Mouse (Mus musculus) forebrain, embryonic 13.5 days (tissue): ENCODE measurements at regions not wholly inside any gene's neighbourhood (a gene's known extent, or its start where the extent isn't known, plus 50 kb on each side); places are given as distances from the start of the nearest gene placed in this dataset.

Experiments
- ATAC-seq: fragments of 200-750 bp; cut with Nextera tagmentation; 2 replicates; pipeline ENCODE4 v1.8.0; 2017
- H3K27ac ChIP-seq: fragments of 300-500 bp; sonication (generic); 2 replicates; pipeline ENCODE4 v1.5.1; 2015; ENCODE audit warnings: inconsistent platforms, mild to moderate bottlenecking, moderate library complexity
- H3K27me3 ChIP-seq: fragments of 300-500 bp; sonication (generic); 2 replicates; pipeline ENCODE4 v1.6.1; 2015; ENCODE audit warnings: mild to moderate bottlenecking, inconsistent platforms
- H3K36me3 ChIP-seq: fragments of 300-500 bp; sonication (generic); 2 replicates; pipeline ENCODE4 v1.6.1; 2015; ENCODE audit warnings: mild to moderate bottlenecking, inconsistent platforms; ENCODE audit not compliant: poor library complexity, severe bottlenecking
- H3K4me1 ChIP-seq: fragments of 300-500 bp; sonication (generic); 2 replicates; pipeline ENCODE4 v1.6.1; 2015; ENCODE audit warnings: inconsistent platforms
- H3K4me2 ChIP-seq: fragments of 300-500 bp; sonication (generic); 2 replicates; pipeline ENCODE4 v1.6.1; 2015; ENCODE audit warnings: inconsistent platforms, mild to moderate bottlenecking, moderate library complexity
- H3K4me3 ChIP-seq: fragments of 300-500 bp; sonication (generic); 2 replicates; pipeline ENCODE4 v1.5.1; 2015; ENCODE audit warnings: mild to moderate bottlenecking, inconsistent platforms
- H3K9ac ChIP-seq: fragments of 300-500 bp; sonication (generic); 2 replicates; pipeline ENCODE4 v1.6.1; 2015; ENCODE audit warnings: mild to moderate bottlenecking, inconsistent platforms
- H3K9me3 ChIP-seq: fragments of 300-500 bp; sonication (generic); replicated peaks from 2 replicates; pipeline ENCODE4 v1.6.1; 2016; ENCODE audit warnings: inconsistent platforms
- WGBS: fragments of 180-500 bp; shearing (Covaris S2); methylation state at CpG from one replicate; pipeline ENCODE4 v1.1.7; 2015; 5-methylcytosine and 5-hydroxymethylcytosine counted together

DNA sequence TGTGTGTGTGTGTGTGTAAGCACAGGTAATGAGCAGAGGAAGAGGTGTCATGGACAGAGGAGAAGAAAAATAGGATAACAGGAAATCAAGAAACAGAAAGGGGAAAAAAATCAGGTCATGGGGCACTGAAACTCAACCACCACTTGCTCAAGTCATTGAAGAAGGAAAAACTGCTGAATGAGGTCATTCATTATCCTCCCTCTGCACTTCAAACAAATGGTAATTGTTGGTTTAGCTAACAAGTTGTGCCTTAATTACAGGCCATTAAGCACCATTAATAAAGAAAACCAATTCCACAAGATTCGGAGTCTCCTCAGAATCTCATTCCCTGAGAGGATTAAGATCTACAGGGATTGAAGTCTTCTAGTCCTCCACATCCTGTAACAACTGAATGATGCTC, 266.5 kb upstream of the Trib2 start:
- WGBS, result 8% methylated on average over 1 of the region's 1 CpGs
- H3K27me3 ChIP-seq, result no peaks in the 10 kb centered on the region
- no peak for ATAC-seq
- no peak overlapping the region for H3K4me3 ChIP-seq
- H3K9me3 ChIP-seq, result no peaks in the 10 kb centered on the region
- no peak overlapping the region for H3K27ac ChIP-seq
- no peaks in the 10 kb centered on the region for H3K36me3 ChIP-seq
- H3K4me1 ChIP-seq, result no peaks in the 10 kb centered on the region
- no peak overlapping the region for H3K9ac ChIP-seq
- H3K4me2 ChIP-seq, result no peak overlapping the region

DNA sequence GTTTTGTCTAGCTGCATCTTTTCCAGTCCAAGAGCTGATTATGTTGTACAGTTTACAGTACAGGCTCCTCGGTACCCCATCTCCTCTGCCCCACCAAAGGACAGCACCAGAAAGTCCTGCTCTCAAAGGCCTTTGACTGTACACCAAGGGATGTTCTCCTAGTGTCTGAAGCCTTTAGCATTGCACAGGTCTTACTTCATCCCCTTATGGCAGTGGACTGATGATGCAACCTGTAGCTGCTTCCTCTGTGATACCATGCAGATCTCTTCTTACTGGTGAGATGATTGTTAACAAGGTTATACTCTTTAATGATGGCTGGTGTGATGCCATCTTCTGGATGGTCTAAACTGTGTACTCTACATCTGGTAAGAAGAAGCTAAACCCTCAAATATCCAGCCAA, 260.5 kb upstream of the Trib2 start:
- 92% methylated on average over 1 of the region's 1 CpGs for WGBS
- H3K4me2 ChIP-seq, result no peak overlapping the region

DNA sequence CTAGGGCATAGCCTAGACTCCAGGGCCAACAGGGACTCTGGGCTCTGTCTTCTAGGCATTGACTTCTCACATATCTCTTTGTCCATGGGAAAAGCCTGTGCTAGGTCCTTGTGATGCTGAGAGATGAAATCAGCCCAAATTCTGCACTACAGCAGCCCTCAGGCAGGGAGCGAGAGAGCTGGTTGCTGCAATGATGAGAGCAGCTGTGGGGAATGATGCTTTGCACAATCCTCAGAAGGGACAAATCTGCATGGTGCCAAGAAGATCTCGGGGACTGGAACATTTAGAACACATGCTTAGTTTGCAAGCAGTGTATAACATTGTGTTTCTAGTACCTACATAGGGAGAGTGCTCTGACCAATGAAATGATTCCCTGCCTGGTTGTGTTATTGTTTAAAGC, 259.2 kb upstream of the Trib2 start:
- no peak overlapping the region for H3K27ac ChIP-seq
- H3K27me3 ChIP-seq, result no peaks in the 10 kb centered on the region
- H3K9me3 ChIP-seq, result no peaks in the 10 kb centered on the region
- WGBS, result 81% methylated on average over 2 of the region's 2 CpGs
- H3K9ac ChIP-seq, result no peak overlapping the region
- H3K4me2 ChIP-seq, result no peak overlapping the region
- H3K4me1 ChIP-seq, result no peaks in the 10 kb centered on the region
- H3K36me3 ChIP-seq, result no peaks in the 10 kb centered on the region
- H3K4me3 ChIP-seq, result no peak overlapping the region
- no peak for ATAC-seq

More for the DNA sequence above, 260.5 kb upstream of the Trib2 start:
- Histone ChIP-seq H3K27me3 (no peaks in the 10 kb centered on the region), H3K27ac (no peak overlapping the region), H3K9ac (no peak overlapping the region), H3K36me3 (no peaks in the 10 kb centered on the region), H3K4me3 (no peak overlapping the region), H3K4me1 (no peaks in the 10 kb centered on the region), H3K9me3 (no peaks in the 10 kb centered on the region)
- no peak for ATAC-seq

- no peaks in the 10 kb centered on the region for H3K27me3 ChIP-seq
- H3K9ac ChIP-seq, result no peak overlapping the region
- no peak overlapping the region for H3K4me2 ChIP-seq
- H3K27ac ChIP-seq, result no peak overlapping the region
- H3K4me1 ChIP-seq, result no peaks in the 10 kb centered on the region
- WGBS, result 90% methylated on average over 13 of the region's 13 CpGs
- no peaks in the 10 kb centered on the region for H3K36me3 ChIP-seq
- no peaks in the 10 kb centered on the region for H3K9me3 ChIP-seq
- ATAC-seq, result peak; percentile 62; the same call in 1 of the 2 replicates
- H3K4me3 ChIP-seq, result no peak overlapping the region
Measured at GRCm38 (mm10) chr12:16068940-16069339, 252.2 kb upstream of the Trib2 start.

DNA sequence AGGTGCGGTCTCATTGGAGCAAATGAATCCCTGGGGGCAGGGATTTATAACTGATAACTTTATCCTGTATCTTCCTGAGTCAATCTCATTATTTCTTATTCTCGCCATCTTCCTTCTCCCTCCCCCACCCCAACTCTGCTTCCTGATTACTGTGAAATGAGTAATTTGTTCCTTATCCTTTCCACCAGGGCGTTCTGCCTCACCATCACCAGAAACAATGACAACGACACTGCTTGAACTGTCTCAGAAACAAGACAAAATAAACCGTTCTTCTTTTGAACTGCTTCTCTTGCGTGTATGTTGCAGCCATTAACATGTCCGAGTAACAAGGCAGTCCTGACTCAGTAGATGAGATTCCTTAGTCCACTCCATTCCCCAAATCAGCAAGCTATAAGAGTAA, 246.0 kb upstream of the Trib2 start:
- Histone ChIP-seq H3K9ac (no peak overlapping the region), H3K36me3 (no peaks in the 10 kb centered on the region), H3K27me3 (no peaks in the 10 kb centered on the region), H3K9me3 (no peaks in the 10 kb centered on the region), H3K4me3 (no peak overlapping the region), H3K27ac (no peak overlapping the region), H3K4me1 (no peaks in the 10 kb centered on the region), H3K4me2 (no peak overlapping the region)
- 89% methylated on average over 7 of the region's 7 CpGs for WGBS
- no peak for ATAC-seq

DNA sequence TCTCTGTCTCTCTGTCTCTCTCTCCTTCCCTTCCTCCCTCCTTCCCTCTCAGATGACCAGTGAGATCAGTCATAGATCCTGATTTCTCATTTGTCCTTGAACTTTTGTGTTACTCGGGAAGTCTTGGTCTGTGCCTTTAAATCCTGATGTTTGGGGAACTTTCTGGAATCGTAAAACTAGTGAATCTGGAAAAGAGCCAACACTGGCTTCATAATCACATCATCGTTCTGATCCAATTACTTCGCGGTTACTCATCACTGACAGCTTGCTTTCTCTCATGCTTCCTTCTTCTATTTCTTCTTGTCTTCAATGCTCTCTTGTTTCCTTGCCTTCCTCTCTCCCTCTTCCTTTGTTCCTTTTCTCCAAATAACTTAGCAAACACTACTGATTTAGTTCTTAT, 243.7 kb upstream of the Trib2 start:
- H3K9me3 ChIP-seq, result no peaks in the 10 kb centered on the region
- H3K27ac ChIP-seq, result no peak overlapping the region
- no peak for ATAC-seq
- H3K36me3 ChIP-seq, result no peaks in the 10 kb centered on the region
- whole genome bisulfite sequencing, result 68% methylated on average over 5 of the region's 5 CpGs
- no peaks in the 10 kb centered on the region for H3K27me3 ChIP-seq
- H3K4me1 ChIP-seq, result no peaks in the 10 kb centered on the region
- no peak overlapping the region for H3K4me2 ChIP-seq
- H3K9ac ChIP-seq, result no peak overlapping the region
- H3K4me3 ChIP-seq, result no peak overlapping the region

DNA sequence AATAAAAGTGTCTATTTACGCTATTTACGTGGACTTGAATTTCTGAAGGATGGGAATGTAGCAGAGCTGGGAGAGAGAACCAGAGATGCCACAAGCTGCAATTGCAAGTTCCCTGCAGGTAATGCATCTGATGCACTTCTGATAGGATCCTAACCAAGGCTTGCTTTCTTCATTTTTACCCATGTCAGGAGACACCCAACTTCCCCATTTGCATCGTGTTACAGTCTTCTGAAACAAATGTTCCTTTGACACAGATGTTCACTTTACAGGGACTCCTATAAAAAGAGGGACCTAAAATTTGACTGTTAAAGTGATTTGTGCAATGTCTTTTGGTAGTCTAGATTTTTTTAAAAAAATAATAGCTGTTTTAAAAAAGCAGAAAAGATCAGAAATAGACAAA, 241.5 kb upstream of the Trib2 start:
- no peak for ATAC-seq
- 92% methylated on average over 3 of the region's 3 CpGs for WGBS
- Histone ChIP-seq H3K27ac (no peak overlapping the region), H3K4me3 (no peak overlapping the region), H3K9ac (no peak overlapping the region), H3K4me2 (no peak overlapping the region), H3K9me3 (no peaks in the 10 kb centered on the region), H3K4me1 (no peaks in the 10 kb centered on the region), H3K27me3 (no peaks in the 10 kb centered on the region), H3K36me3 (no peaks in the 10 kb centered on the region)

DNA sequence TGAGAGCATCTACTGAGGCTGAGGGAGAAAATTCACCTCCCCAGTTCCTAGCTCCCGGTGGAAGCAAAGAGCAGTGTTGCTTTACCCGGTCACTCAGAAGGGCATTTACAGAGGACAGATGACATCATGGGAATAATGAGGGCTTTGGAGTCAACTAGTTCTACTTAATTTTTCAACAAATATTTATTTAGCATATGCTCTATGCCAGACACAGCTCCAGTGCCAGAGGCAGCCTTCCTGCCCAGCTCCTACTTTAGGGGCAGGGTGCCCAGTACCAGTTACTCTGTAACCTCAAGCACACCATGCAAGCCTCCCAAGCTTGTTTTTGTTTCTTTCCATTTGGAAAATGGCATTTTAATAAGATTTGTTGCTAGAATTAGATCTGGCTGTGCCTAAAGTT, 240.1 kb upstream of the Trib2 start:
- Histone ChIP-seq H3K9me3 (no peaks in the 10 kb centered on the region), H3K27ac (no peak overlapping the region), H3K4me1 (no peaks in the 10 kb centered on the region), H3K9ac (no peak overlapping the region), H3K4me2 (no peak overlapping the region), H3K36me3 (no peaks in the 10 kb centered on the region), H3K27me3 (no peaks in the 10 kb centered on the region), H3K4me3 (no peak overlapping the region)
- WGBS, result 85% methylated on average over 2 of the region's 2 CpGs
- ATAC-seq, result no peak

DNA sequence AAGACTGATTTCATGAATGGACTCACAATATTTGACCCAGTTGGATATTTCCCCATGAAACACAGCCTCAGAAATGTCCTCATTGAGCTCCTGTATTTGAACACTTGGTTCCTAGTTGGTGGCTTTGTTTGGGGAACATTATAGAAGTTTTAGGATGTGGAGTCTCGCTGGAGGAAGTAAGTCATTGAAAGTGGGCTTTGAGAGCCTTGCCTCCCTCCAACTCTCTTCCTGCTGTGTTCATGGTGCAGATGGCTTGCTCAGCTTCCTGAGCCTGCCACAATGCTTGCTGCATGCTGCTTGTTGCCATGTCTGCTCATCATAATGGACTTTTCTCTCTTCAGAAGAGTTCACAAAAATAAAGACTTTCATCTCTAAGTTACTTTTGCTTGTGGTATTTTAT, 239.5 kb upstream of the Trib2 start:
- Histone ChIP-seq H3K27ac (no peak overlapping the region), H3K9ac (no peak overlapping the region), H3K4me1 (no peaks in the 10 kb centered on the region), H3K4me2 (no peak overlapping the region), H3K36me3 (no peaks in the 10 kb centered on the region), H3K27me3 (no peaks in the 10 kb centered on the region), H3K4me3 (no peak overlapping the region), H3K9me3 (no peaks in the 10 kb centered on the region)
- ATAC-seq, result no peak
- 52% methylated on average over 1 of the region's 1 CpGs for WGBS

DNA sequence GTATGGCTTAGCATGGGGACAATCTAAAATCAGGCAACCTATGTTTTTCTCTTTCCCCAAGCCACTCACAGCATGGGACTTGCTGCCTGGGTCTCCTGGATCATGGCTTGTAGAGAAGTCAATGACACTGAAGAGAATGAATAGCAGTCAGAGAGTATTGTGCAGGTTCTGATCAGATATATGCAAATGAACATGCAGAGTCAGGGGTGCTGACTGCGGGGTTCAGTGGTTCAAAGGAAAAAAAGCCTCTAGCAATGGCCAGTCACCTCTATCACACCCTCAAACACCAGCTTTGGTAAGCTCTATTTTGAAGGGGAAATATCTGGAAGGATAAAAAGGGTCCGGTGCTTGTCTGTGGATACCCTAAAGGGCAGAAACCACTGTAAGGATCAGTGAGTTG, 237.9 kb upstream of the Trib2 start:
- Histone ChIP-seq H3K9ac (no peak overlapping the region), H3K27me3 (no peaks in the 10 kb centered on the region), H3K4me2 (no peak overlapping the region), H3K36me3 (no peaks in the 10 kb centered on the region), H3K9me3 (no peaks in the 10 kb centered on the region), H3K4me3 (no peak overlapping the region), H3K4me1 (no peaks in the 10 kb centered on the region), H3K27ac (no peak overlapping the region)
- no peak for ATAC-seq
- WGBS, result 84% methylated on average over 2 of the region's 2 CpGs

GRCm38 (mm10) chr12:16053735-16054134, 237.0 kb upstream of the Trib2 start:
- Histone ChIP-seq H3K4me1 (no peaks in the 10 kb centered on the region), H3K36me3 (no peaks in the 10 kb centered on the region), H3K9ac (no peak overlapping the region), H3K27me3 (no peaks in the 10 kb centered on the region), H3K4me2 (no peak overlapping the region), H3K27ac (no peak overlapping the region), H3K4me3 (no peak overlapping the region), H3K9me3 (no peaks in the 10 kb centered on the region)
- ATAC-seq, result no peak
- 52% methylated on average over 3 of the region's 3 CpGs for WGBS

DNA sequence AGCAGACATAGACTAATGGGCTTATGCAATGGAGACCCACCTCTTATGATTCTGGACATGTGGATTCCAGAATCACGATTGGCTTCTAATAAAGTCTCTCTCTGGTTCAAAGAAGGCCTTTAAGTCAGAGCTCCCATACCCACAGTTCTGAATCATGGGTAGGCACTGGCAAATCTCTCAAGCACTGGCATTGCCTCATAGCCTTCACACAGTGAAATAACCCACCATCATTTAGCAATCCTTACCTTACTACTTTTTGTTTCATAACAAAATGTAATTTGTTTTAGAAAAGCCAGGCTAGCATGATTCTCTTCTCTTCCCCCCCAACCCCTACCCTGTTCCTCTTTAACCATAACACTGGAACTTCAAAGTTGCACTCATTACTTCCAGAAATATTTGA, 236.3 kb upstream of the Trib2 start:
- ATAC-seq, result no peak
- Histone ChIP-seq H3K36me3 (no peaks in the 10 kb centered on the region), H3K27me3 (no peaks in the 10 kb centered on the region), H3K9me3 (no peaks in the 10 kb centered on the region), H3K9ac (no peak overlapping the region), H3K4me3 (no peak overlapping the region), H3K4me2 (no peak overlapping the region), H3K4me1 (no peaks in the 10 kb centered on the region), H3K27ac (no peak overlapping the region)
- 91% methylated on average over 1 of the region's 1 CpGs for WGBS

DNA sequence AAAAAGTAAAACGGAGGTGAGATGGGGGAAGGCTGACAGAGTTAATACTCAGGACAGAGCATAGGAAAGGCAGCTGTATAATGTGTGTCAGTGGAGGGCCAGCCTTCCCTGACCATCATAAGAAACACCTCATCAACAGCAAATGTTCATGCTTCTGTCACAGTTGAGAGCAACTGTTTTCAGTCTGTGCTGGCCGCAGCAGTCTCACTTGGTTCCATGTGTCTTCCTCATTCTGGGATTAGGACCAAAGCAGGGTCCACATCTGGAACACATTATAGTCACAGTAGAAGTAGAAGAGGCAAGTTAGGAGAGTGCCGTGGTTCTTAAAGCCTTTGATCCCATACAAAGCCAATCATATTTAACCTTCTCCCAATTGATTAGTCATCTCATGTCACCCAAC, 235.6 kb upstream of the Trib2 start:
- Histone ChIP-seq H3K27me3 (no peaks in the 10 kb centered on the region), H3K4me3 (no peak overlapping the region), H3K27ac (no peak overlapping the region), H3K9me3 (no peaks in the 10 kb centered on the region), H3K4me1 (no peaks in the 10 kb centered on the region), H3K4me2 (no peak overlapping the region), H3K36me3 (no peaks in the 10 kb centered on the region), H3K9ac (no peak overlapping the region)
- WGBS, result 85% methylated on average over 3 of the region's 3 CpGs
- ATAC-seq, result no peak
